Mouse (Mus musculus) stomach, embryonic 15.5 days (tissue): Measurements from ENCODE around the gene Ccdc91. TPM values are rescaled to one million over a fixed set of nuclear protein-coding genes. Genes with fewer than 3 reads are reported as not detected.

ENCODE experiments used
- ATAC-seq: fragments of 200-750 bp; cut with Nextera tagmentation; 2 replicates; pipeline ENCODE4 v1.8.0; 2017; ENCODE audit warnings: low read depth, moderate number of reproducible peaks, moderate TSS enrichment; ENCODE audit not compliant: insufficient read depth, low FRiP score
- H3K27ac ChIP-seq: fragments of 300-500 bp; sonication (generic); 2 replicates; pipeline ENCODE4 v1.5.1; 2015; ENCODE audit warnings: mild to moderate bottlenecking, inconsistent platforms
- H3K27me3 ChIP-seq: fragments of 300-500 bp; sonication (generic); replicated peaks from 2 replicates; pipeline ENCODE4 v1.6.1; 2015; ENCODE audit warnings: inconsistent platforms
- H3K36me3 ChIP-seq: fragments of 300-500 bp; sonication (generic); 2 replicates; pipeline ENCODE4 v1.6.1; 2015; ENCODE audit warnings: inconsistent platforms
- H3K4me1 ChIP-seq: fragments of 300-500 bp; sonication (generic); 2 replicates; pipeline ENCODE4 v1.6.1; 2015; ENCODE audit warnings: inconsistent platforms
- H3K4me2 ChIP-seq: fragments of 300-500 bp; sonication (generic); 2 replicates; pipeline ENCODE4 v1.6.1; 2015; ENCODE audit warnings: mild to moderate bottlenecking, inconsistent platforms
- H3K4me3 ChIP-seq: fragments of 300-500 bp; sonication (generic); replicated peaks from 2 replicates; pipeline ENCODE4 v1.5.1; 2015; ENCODE audit warnings: inconsistent platforms
- H3K9ac ChIP-seq: fragments of 300-500 bp; sonication (generic); 2 replicates; pipeline ENCODE4 v1.6.1; 2015; ENCODE audit warnings: inconsistent platforms
- H3K9me3 ChIP-seq: fragments of 300-500 bp; sonication (generic); 2 replicates; pipeline ENCODE4 v1.6.1; 2016; ENCODE audit warnings: inconsistent platforms
- WGBS: fragments of 180-500 bp; shearing (Covaris S2); methylation state at CpG from one replicate; pipeline ENCODE4 v1.1.7; 2015; 5-methylcytosine and 5-hydroxymethylcytosine counted together
- polyA plus RNA-seq: library from polyadenylated mRNA; unstranded; fragments of >200 nt; fragmentation: Nextera tagmentation; extraction: Ambion mirVana; gene quantifications from 2 replicates; pipeline ENCODE4 v1.2.1, GENCODE M21; 2015

Ccdc91 gene
- polyA plus RNA-seq, 1 experiment from 2014 or later = 23.3 TPM

- Histone ChIP-seq H3K27me3 (no peaks in the 10 kb centered on the region), H3K9ac (no peak overlapping the region), H3K4me3 (no peak overlapping the region), H3K9me3 (no peaks in the 10 kb centered on the region), H3K4me2 (no peak overlapping the region), H3K4me1 (0 out of 2 replicates have a peak, but pooled peaks cover 4% of the 10 kb centered on the region), H3K27ac (no peak overlapping the region), H3K36me3 (no peaks in the 10 kb centered on the region)
- 94% methylated on average over 2 of the region's 2 CpGs for WGBS
- ATAC-seq = no peak
These were observed 34.9 kb downstream of the Ccdc91 start for GRCm38 (mm10) chr6:147510516-147510915.

- Histone ChIP-seq H3K9ac (no peak overlapping the region), H3K27ac (no peak overlapping the region), H3K4me1 (no peaks in the 10 kb centered on the region), H3K4me2 (no peak overlapping the region), H3K36me3 (no peaks in the 10 kb centered on the region), H3K27me3 (no peaks in the 10 kb centered on the region), H3K4me3 (no peak overlapping the region), H3K9me3 (no peaks in the 10 kb centered on the region)
- ATAC-seq = no peak
- 86% methylated on average over 8 of the region's 8 CpGs for WGBS
These were observed 42.3 kb downstream of the Ccdc91 start for GRCm38 (mm10) chr6:147517909-147518308.

- H3K4me1 ChIP-seq = no peaks in the 10 kb centered on the region
- H3K9ac ChIP-seq = no peak overlapping the region
- ATAC-seq = no peak
- no peaks in the 10 kb centered on the region for H3K9me3 ChIP-seq
- H3K4me2 ChIP-seq = no peak overlapping the region
- no peaks in the 10 kb centered on the region for H3K27me3 ChIP-seq
- H3K36me3 ChIP-seq = no peaks in the 10 kb centered on the region
- no peak overlapping the region for H3K4me3 ChIP-seq
- no peak overlapping the region for H3K27ac ChIP-seq
These were observed 49.6 kb downstream of the Ccdc91 start for GRCm38 (mm10) chr6:147525236-147525635.

GRCm38 (mm10) chr6:147534971-147535370 is 59.3 kb downstream of the Ccdc91 start:
- ATAC-seq = no peak
- Histone ChIP-seq H3K4me3 (no peak overlapping the region), H3K9me3 (no peaks in the 10 kb centered on the region), H3K36me3 (no peaks in the 10 kb centered on the region), H3K27me3 (no peaks in the 10 kb centered on the region), H3K27ac (no peak overlapping the region), H3K4me1 (no peaks in the 10 kb centered on the region), H3K4me2 (no peak overlapping the region), H3K9ac (no peak overlapping the region)
- 96% methylated on average over 5 of the region's 5 CpGs for WGBS

- Histone ChIP-seq H3K9ac (no peak overlapping the region), H3K27me3 (no peaks in the 10 kb centered on the region), H3K4me1 (no peaks in the 10 kb centered on the region), H3K4me3 (no peak overlapping the region), H3K27ac (no peak overlapping the region), H3K36me3 (no peaks in the 10 kb centered on the region), H3K9me3 (no peaks in the 10 kb centered on the region), H3K4me2 (no peak overlapping the region)
- no peak for ATAC-seq
- 80% methylated on average over 5 of the region's 5 CpGs for WGBS
These were observed 62.6 kb downstream of the Ccdc91 start for GRCm38 (mm10) chr6:147538236-147538635.

GRCm38 (mm10) chr6:147539056-147539600 is 63.5 kb downstream of the Ccdc91 start:
- no peaks in the 10 kb centered on the region for H3K4me1 ChIP-seq
- no peak overlapping the region for H3K4me2 ChIP-seq
- no peak overlapping the region for H3K9ac ChIP-seq
- H3K9me3 ChIP-seq = no peaks in the 10 kb centered on the region
- H3K36me3 ChIP-seq = no peaks in the 10 kb centered on the region
- no peak for ATAC-seq
- H3K27me3 ChIP-seq = no peaks in the 10 kb centered on the region
- H3K27ac ChIP-seq = no peak overlapping the region
- no peak overlapping the region for H3K4me3 ChIP-seq
- 83% methylated on average over 7 of the region's 7 CpGs for WGBS

GRCm38 (mm10) chr6:147540942-147541341 is 65.3 kb downstream of the Ccdc91 start:
- no peaks in the 10 kb centered on the region for H3K36me3 ChIP-seq
- H3K4me1 ChIP-seq = no peaks in the 10 kb centered on the region
- no peaks in the 10 kb centered on the region for H3K9me3 ChIP-seq
- no peak overlapping the region for H3K27ac ChIP-seq
- no peak overlapping the region for H3K9ac ChIP-seq
- H3K4me2 ChIP-seq = no peak overlapping the region
- WGBS = 72% methylated on average over 6 of the region's 6 CpGs
- no peak for ATAC-seq
- H3K4me3 ChIP-seq = no peak overlapping the region
- H3K27me3 ChIP-seq = no peaks in the 10 kb centered on the region

GRCm38 (mm10) chr6:147555591-147555990 is 80.0 kb downstream of the Ccdc91 start:
- no peak overlapping the region for H3K9ac ChIP-seq
- no peak for ATAC-seq
- no peaks in the 10 kb centered on the region for H3K36me3 ChIP-seq
- H3K4me3 ChIP-seq = no peak overlapping the region
- H3K27me3 ChIP-seq = no peaks in the 10 kb centered on the region
- 0 out of 2 replicates have a peak, but pooled peaks cover 2% of the 10 kb centered on the region for H3K4me1 ChIP-seq
- H3K4me2 ChIP-seq = no peak overlapping the region
- H3K27ac ChIP-seq = no peak overlapping the region
- no peaks in the 10 kb centered on the region for H3K9me3 ChIP-seq
- WGBS = 52% methylated on average over 6 of the region's 6 CpGs

GRCm38 (mm10) chr6:147559316-147559715 is 83.7 kb downstream of the Ccdc91 start:
- WGBS = 77% methylated on average over 3 of the region's 3 CpGs
- H3K27me3 ChIP-seq = no peaks in the 10 kb centered on the region
- no peak for ATAC-seq
- H3K4me1 ChIP-seq = 0 out of 2 replicates have a peak, but pooled peaks cover 2% of the 10 kb centered on the region
- no peak overlapping the region for H3K4me3 ChIP-seq
- H3K9me3 ChIP-seq = no peaks in the 10 kb centered on the region
- no peak overlapping the region for H3K4me2 ChIP-seq
- H3K27ac ChIP-seq = no peak overlapping the region
- no peaks in the 10 kb centered on the region for H3K36me3 ChIP-seq
- H3K9ac ChIP-seq = no peak overlapping the region

GRCm38 (mm10) chr6:147560436-147560835 is 84.8 kb downstream of the Ccdc91 start:
- Histone ChIP-seq H3K4me3 (no peak overlapping the region), H3K9me3 (no peaks in the 10 kb centered on the region), H3K36me3 (no peaks in the 10 kb centered on the region), H3K4me1 (0 out of 2 replicates have a peak, but pooled peaks cover 2% of the 10 kb centered on the region), H3K9ac (no peak overlapping the region), H3K27ac (no peak overlapping the region), H3K27me3 (no peaks in the 10 kb centered on the region), H3K4me2 (no peak overlapping the region)
- ATAC-seq = no peak

- H3K9me3 ChIP-seq = no peaks in the 10 kb centered on the region
- 89% methylated on average over 5 of the region's 5 CpGs for WGBS
These were observed 93.6 kb downstream of the Ccdc91 start for GRCm38 (mm10) chr6:147569246-147569645.

GRCm38 (mm10) chr6:147573137-147573536 is 97.5 kb downstream of the Ccdc91 start:
- Histone ChIP-seq H3K27me3 (no peaks in the 10 kb centered on the region), H3K4me3 (no peak overlapping the region), H3K36me3 (no peaks in the 10 kb centered on the region), H3K4me1 (no peaks in the 10 kb centered on the region), H3K9me3 (no peaks in the 10 kb centered on the region), H3K4me2 (no peak overlapping the region), H3K27ac (no peak overlapping the region), H3K9ac (no peak overlapping the region)
- ATAC-seq = no peak
- 60% methylated on average over 4 of the region's 4 CpGs for WGBS

More at GRCm38 (mm10) chr6:147569246-147569645, 93.6 kb downstream of the Ccdc91 start:
- Histone ChIP-seq H3K4me1 (no peaks in the 10 kb centered on the region), H3K36me3 (no peaks in the 10 kb centered on the region), H3K27me3 (no peaks in the 10 kb centered on the region), H3K9ac (no peak overlapping the region), H3K4me2 (no peak overlapping the region), H3K27ac (no peak overlapping the region), H3K4me3 (no peak overlapping the region)
- no peak for ATAC-seq
